Mouse (Mus musculus) lung, embryonic 14.5 days (tissue): ENCODE measurements at regions not wholly inside any gene's neighbourhood (a gene's known extent, or its start where the extent isn't known, plus 50 kb on each side); places are given as distances from the start of the nearest gene placed in this dataset.

ENCODE experiments used
- ATAC-seq: fragments of 200-750 bp; cut with Nextera tagmentation; 2 replicates; pipeline ENCODE4 v1.8.0; 2017; ENCODE audit warnings: mild to moderate bottlenecking, moderate TSS enrichment, moderate library complexity; ENCODE audit not compliant: insufficient read depth
- DNase-seq: peaks from one replicate; pipeline ENCODE4 v3.0.0-alpha.2; 2015
- H3K27ac ChIP-seq: fragments of 300-500 bp; sonication (generic); 2 replicates; pipeline ENCODE4 v1.5.1; 2014; ENCODE audit warnings: low read depth, mild to moderate bottlenecking, moderate library complexity
- H3K27me3 ChIP-seq: fragments of 300-500 bp; sonication (generic); 2 replicates; pipeline ENCODE4 v1.6.1; 2014; ENCODE audit warnings: low read length, control low read depth; ENCODE audit not compliant: insufficient read depth
- H3K36me3 ChIP-seq: fragments of 300-500 bp; sonication (generic); 2 replicates; pipeline ENCODE4 v1.6.1; 2014; ENCODE audit warnings: control low read depth; ENCODE audit not compliant: insufficient read depth
- H3K4me1 ChIP-seq: fragments of 300-500 bp; sonication (generic); 2 replicates; pipeline ENCODE4 v1.6.1; 2014; ENCODE audit warnings: antibody characterized with exemption, control low read depth; ENCODE audit not compliant: insufficient read depth
- H3K4me2 ChIP-seq: fragments of 300-500 bp; sonication (generic); 2 replicates; pipeline ENCODE4 v1.6.1; 2014; ENCODE audit warnings: mild to moderate bottlenecking
- H3K4me3 ChIP-seq: fragments of 300-500 bp; sonication (generic); 2 replicates; pipeline ENCODE4 v1.5.1; 2014; ENCODE audit warnings: low read depth, low read length
- H3K9ac ChIP-seq: fragments of 300-500 bp; sonication (generic); 2 replicates; pipeline ENCODE4 v1.6.1; 2014
- H3K9me3 ChIP-seq: fragments of 300-500 bp; sonication (generic); 2 replicates; pipeline ENCODE4 v1.6.1; 2016; ENCODE audit warnings: low read depth, low read length, control low read depth
- CTCF ChIP-seq: IDR thresholded peaks from 2 replicates; pipeline ENCODE4 v1.5.1; 2016; ENCODE audit warnings: antibody characterized with exemption, low read depth
- WGBS: fragments of 180-500 bp; shearing (Covaris S2); extraction: QIAGEN DNeasy Blood & Tissue Kit; methylation state at CpG from one replicate; pipeline ENCODE4 v1.1.7; 2014; 5-methylcytosine and 5-hydroxymethylcytosine counted together

DNA sequence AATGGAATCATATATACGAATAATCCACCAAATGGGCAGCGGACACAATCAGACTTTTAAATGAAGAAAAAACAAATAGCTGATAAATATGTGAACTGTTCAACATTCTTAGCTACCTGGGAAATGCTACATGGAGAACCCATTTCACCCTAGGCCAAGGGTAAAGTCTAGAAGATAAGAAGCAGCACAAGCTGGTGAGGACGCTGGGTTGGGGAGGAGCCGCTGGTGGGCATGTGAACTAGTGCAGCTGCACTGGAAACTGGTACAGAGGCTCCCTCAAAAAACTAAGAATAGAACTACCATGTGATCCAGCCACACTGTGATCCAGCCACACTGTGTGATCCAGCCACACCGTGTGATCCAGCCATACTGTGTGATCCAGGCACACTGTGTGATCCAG is 198.8 kb upstream of the Bmper start:
- 81% methylated on average over 5 of the region's 5 CpGs for WGBS
- Histone ChIP-seq H3K27ac (no peak overlapping the region), H3K27me3 (no peaks in the 10 kb centered on the region), H3K36me3 (no peaks in the 10 kb centered on the region), H3K4me3 (no peak overlapping the region), H3K4me1 (no peaks in the 10 kb centered on the region; the same call in 1 of the 2 replicates), H3K4me2 (no peak overlapping the region), H3K9me3 (no peaks in the 10 kb centered on the region), H3K9ac (no peak overlapping the region)
- no peak for ATAC-seq
- DNase-seq = no peak
- TF ChIP-seq CTCF = no peak

DNA sequence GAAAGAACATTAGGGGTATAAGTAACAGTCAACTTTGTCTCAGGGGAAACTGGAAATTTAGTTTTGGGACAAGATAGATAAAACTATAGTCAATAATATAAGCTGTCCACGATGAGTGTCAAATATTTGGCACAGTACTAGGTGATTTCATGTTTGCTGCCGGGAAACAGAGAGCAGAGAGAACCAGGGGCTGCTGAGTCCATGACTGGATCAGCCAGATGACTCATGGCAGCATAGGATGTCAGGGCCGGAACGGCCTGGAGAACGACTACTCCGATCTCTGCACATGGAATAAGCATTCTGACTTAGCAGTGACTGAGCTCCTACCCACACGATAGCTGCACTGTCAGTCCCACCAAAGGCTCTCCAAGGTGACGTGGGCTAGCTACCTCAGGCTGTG is 197.6 kb upstream of the Bmper start:
- H3K4me3 ChIP-seq = no peak overlapping the region
- no peak overlapping the region for H3K9ac ChIP-seq
- TF ChIP-seq CTCF = no peak
- H3K27me3 ChIP-seq = no peaks in the 10 kb centered on the region
- no peak overlapping the region for H3K27ac ChIP-seq
- H3K4me2 ChIP-seq = no peak overlapping the region
- ATAC-seq (peak; percentile 52; the same call in 1 of the 2 replicates), DNase-seq (peak; percentile 58)
- no peaks in the 10 kb centered on the region for H3K36me3 ChIP-seq
- H3K4me1 ChIP-seq = no peaks in the 10 kb centered on the region; the same call in 1 of the 2 replicates
- 54% methylated on average over 8 of the region's 8 CpGs for WGBS
- H3K9me3 ChIP-seq = no peaks in the 10 kb centered on the region

DNA sequence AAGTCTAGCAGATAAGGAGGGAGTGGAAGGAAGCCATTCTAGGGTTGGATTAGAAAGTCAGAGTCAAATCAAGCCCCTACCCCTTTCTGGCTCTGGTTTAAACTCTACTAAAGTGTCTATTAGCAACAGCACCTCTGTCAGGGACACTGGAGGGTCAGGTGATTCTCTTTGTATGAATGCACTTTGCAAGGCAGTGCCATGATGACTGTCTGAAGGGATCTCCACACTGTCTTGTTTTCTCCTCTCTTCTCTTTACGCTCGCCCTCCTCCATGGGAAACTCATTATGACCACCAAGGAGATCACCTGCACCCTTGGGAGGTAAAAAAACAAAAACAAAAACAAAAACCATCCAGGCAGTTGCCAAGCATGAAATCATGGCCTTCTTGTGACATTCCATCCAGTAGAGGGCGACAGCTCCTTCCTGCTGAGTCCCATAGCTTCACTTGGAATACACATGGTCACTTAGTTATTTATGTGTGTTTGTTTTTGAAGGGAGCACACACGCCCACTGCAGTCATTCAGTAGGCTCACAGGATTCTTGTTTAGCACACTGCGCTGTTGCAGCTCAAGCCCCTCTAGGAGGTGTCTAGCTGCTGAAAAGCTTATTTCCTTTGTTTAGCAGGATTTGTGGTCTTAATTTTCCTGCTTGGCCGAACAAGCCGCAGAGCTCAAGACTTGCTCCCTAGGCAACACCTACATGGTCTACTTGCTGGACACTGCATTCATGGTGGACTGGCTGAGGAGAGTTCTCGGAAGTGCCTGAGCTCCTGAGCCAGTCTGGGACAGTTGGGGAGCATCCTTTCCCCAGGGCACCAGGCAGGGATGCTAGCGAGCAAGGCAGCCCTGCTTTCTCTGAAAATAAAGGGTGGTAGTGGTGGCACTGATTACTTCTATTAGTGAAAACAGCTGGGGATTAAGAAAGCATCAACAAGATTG is 195.2 kb upstream of the Bmper start:
- Histone ChIP-seq H3K4me1 (peaks cover 5% of the 10 kb centered on the region), H3K9me3 (no peaks in the 10 kb centered on the region), H3K27me3 (no peaks in the 10 kb centered on the region), H3K27ac (no peak overlapping the region), H3K9ac (no peak overlapping the region), H3K4me2 (no peak overlapping the region), H3K36me3 (no peaks in the 10 kb centered on the region), H3K4me3 (no peak overlapping the region)
- ATAC-seq = no peak
- peak; percentile 88 for TF ChIP-seq CTCF
- WGBS = 76% methylated on average over 9 of the region's 9 CpGs
- peak; percentile 89 for DNase-seq

DNA sequence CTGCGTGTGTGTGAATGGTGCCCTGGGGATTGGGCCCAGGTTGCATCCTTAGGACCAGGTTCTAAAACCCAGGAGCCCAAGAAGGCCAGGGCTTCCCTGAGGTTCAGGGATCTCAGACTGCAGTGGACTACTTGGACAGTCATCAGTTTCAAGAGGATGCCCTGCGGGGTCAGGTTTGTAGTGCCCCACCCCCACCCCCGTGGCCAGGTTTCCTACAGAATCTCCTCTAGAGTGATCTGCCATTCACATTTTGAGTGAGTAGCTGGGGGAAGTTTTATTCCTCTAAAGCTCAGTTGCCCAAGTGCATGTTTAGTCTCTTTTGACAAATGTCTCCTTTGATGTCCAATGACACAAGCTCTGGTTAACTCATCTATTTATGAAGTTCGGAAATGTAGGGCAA is 193.5 kb upstream of the Bmper start:
- ATAC-seq (no peak), DNase-seq (no peak)
- no peaks in the 10 kb centered on the region for H3K9me3 ChIP-seq
- no peak for TF ChIP-seq CTCF
- no peak overlapping the region for H3K9ac ChIP-seq
- H3K27me3 ChIP-seq = no peaks in the 10 kb centered on the region
- 53% methylated on average over 4 of the region's 4 CpGs for WGBS
- H3K27ac ChIP-seq = no peak overlapping the region
- H3K4me1 ChIP-seq = peaks cover 5% of the 10 kb centered on the region
- H3K4me2 ChIP-seq = no peak overlapping the region
- H3K36me3 ChIP-seq = no peaks in the 10 kb centered on the region
- no peak overlapping the region for H3K4me3 ChIP-seq

DNA sequence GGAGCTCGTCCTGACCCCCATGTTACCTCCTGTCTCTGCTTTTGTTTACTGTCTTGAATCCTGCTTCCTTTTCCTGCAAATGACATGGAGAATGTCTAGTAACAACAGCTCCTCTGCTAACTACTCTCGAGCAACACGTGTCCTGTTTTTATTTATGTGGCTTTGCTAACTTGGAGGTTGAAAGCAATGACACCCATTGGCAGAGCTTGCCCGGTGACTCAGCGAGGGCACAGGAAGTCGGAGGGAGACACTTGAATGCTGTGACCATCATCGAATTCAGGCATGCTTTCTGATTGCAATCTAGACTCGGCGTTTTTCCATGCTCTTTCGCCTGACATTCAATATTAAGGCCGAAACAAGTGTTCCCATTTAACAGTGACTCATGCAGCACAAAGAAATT is 192.7 kb upstream of the Bmper start:
- H3K9me3 ChIP-seq = no peaks in the 10 kb centered on the region
- H3K4me2 ChIP-seq = no peak overlapping the region
- WGBS = 45% methylated on average over 11 of the region's 11 CpGs
- no peaks in the 10 kb centered on the region for H3K36me3 ChIP-seq
- DNase-seq (peak; percentile 51), ATAC-seq (no peak)
- no peak for TF ChIP-seq CTCF
- H3K27me3 ChIP-seq = no peaks in the 10 kb centered on the region
- H3K4me1 ChIP-seq = peaks cover 5% of the 10 kb centered on the region
- no peak overlapping the region for H3K9ac ChIP-seq
- no peak overlapping the region for H3K4me3 ChIP-seq
- peak overlapping the region; percentile 6; the same call in 1 of the 2 replicates for H3K27ac ChIP-seq

DNA sequence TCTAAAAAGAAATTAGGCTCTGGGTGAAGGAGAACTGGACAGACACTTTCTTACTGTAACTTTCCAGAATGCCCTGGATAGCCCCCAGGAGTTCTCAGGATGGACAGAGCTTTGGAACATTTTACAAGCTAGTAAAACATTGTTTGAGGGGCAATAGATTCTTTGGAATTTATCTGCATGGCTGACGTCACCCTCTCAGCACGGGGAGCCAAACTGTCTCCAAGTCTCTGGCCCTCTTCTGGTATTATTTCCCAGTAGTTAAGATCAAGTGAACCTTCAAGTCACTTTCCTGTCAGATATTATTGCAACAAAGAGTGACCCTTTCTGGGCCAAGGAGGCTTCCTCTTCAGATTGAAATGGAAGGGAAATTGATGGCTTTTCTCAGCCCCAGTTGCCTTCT is 192.3 kb upstream of the Bmper start:
- ATAC-seq (no peak), DNase-seq (peak; percentile 56)
- Histone ChIP-seq H3K9me3 (no peaks in the 10 kb centered on the region), H3K4me1 (peaks cover 5% of the 10 kb centered on the region), H3K36me3 (no peaks in the 10 kb centered on the region), H3K27me3 (no peaks in the 10 kb centered on the region), H3K9ac (no peak overlapping the region), H3K4me2 (no peak overlapping the region), H3K27ac (peak overlapping the region; percentile 25; the same call in 1 of the 2 replicates), H3K4me3 (no peak overlapping the region)
- no peak for TF ChIP-seq CTCF
- 19% methylated on average over 2 of the region's 2 CpGs for WGBS

DNA sequence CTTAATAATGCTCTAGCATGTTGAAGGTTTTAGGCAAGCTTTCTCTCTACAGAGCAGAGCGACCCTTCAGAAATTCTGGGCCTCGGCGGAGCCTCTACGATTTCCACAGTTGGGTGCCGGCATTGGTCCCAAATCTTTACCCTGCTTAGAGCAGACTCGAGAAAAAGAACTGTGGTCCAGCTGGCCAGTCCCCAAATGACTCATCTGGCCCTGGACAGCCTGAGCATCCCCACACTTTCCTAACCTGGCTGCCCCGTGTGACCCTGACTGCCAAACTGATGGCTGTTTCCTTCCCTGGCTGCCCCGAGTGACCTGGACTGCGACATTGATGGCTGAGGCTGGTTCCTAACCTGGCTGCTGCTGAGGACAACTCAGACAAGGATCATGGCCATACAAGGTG is 191.0 kb upstream of the Bmper start:
- no peak overlapping the region for H3K9ac ChIP-seq
- WGBS = 82% methylated on average over 9 of the region's 9 CpGs
- H3K4me1 ChIP-seq = peaks cover 13% of the 10 kb centered on the region
- ATAC-seq = no peak
- no peaks in the 10 kb centered on the region for H3K36me3 ChIP-seq
- no peak for TF ChIP-seq CTCF
- H3K4me3 ChIP-seq = no peak overlapping the region
- no peaks in the 10 kb centered on the region for H3K9me3 ChIP-seq
- no peak for DNase-seq
- no peaks in the 10 kb centered on the region for H3K27me3 ChIP-seq
- H3K27ac ChIP-seq = no peak overlapping the region
- no peak overlapping the region for H3K4me2 ChIP-seq
